Mouse (Mus musculus): ENCODE data around the gene Grin2b.

The Grin2b gene

GRCm38 (mm10) chr6:136011038-136011311, 162.3 kb downstream of the Grin2b start:
- in situ Hi-C loops (cut with MboI; ENCODE audit: low sequenced_read_pairs), result no loop called here

GRCm38 (mm10) chr6:136010290-136011037, 162.8 kb downstream of the Grin2b start:
- in situ Hi-C loops (cut with MboI; ENCODE audit: low sequenced_read_pairs), result no loop called here

GRCm38 (mm10) chr6:136008120-136008519, 165.2 kb downstream of the Grin2b start:
- in situ Hi-C loops (cut with MboI; ENCODE audit: low sequenced_read_pairs), result no loop called here

GRCm38 (mm10) chr6:135994691-135995090, 178.6 kb downstream of the Grin2b start:
- in situ Hi-C loops (cut with MboI; ENCODE audit: low sequenced_read_pairs), result no loop called here

- in situ Hi-C loops (cut with MboI; ENCODE audit: low sequenced_read_pairs), result no loop called here
Observed at GRCm38 (mm10) chr6:135993897-135994296, 179.4 kb downstream of the Grin2b start.

GRCm38 (mm10) chr6:135993378-135993777, 179.9 kb downstream of the Grin2b start:
- in situ Hi-C loops (cut with MboI; ENCODE audit: low sequenced_read_pairs), result no loop called here

GRCm38 (mm10) chr6:135976106-135976505, 197.2 kb downstream of the Grin2b start:
- in situ Hi-C loops (cut with MboI; ENCODE audit: low sequenced_read_pairs), result no loop called here

GRCm38 (mm10) chr6:135972481-135972880, 200.8 kb downstream of the Grin2b start:
- in situ Hi-C loops (cut with MboI; ENCODE audit: low sequenced_read_pairs), result no loop called here

GRCm38 (mm10) chr6:135971481-135971880, 201.8 kb downstream of the Grin2b start:
- in situ Hi-C loops (cut with MboI; ENCODE audit: low sequenced_read_pairs), result no loop called here

- in situ Hi-C loops (cut with MboI; ENCODE audit: low sequenced_read_pairs), result no loop called here
Observed at GRCm38 (mm10) chr6:135970716-135971318, 202.5 kb downstream of the Grin2b start.

- in situ Hi-C loops (cut with MboI; ENCODE audit: low sequenced_read_pairs), result no loop called here
Observed at GRCm38 (mm10) chr6:135961766-135962165, 211.5 kb downstream of the Grin2b start.

- in situ Hi-C loops (cut with MboI; ENCODE audit: low sequenced_read_pairs), result no loop called here
Observed at GRCm38 (mm10) chr6:135959629-135960028, 213.7 kb downstream of the Grin2b start.

GRCm38 (mm10) chr6:135951666-135952065, 221.6 kb downstream of the Grin2b start:
- in situ Hi-C loops (cut with MboI; ENCODE audit: low sequenced_read_pairs), result no loop called here

- in situ Hi-C loops (cut with MboI; ENCODE audit: low sequenced_read_pairs), result no loop called here
Observed at GRCm38 (mm10) chr6:135945511-135945910, 227.8 kb downstream of the Grin2b start.

- in situ Hi-C loops (cut with MboI; ENCODE audit: low sequenced_read_pairs), result no loop called here
Observed at GRCm38 (mm10) chr6:135944358-135944757, 229.0 kb downstream of the Grin2b start.

GRCm38 (mm10) chr6:135943121-135943617, 230.1 kb downstream of the Grin2b start:
- in situ Hi-C loops (cut with MboI; ENCODE audit: low sequenced_read_pairs), result no loop called here

GRCm38 (mm10) chr6:135932924-135933323, 240.4 kb downstream of the Grin2b start:
- in situ Hi-C loops (cut with MboI; ENCODE audit: low sequenced_read_pairs), result no loop called here

GRCm38 (mm10) chr6:135932400-135932920, 240.9 kb downstream of the Grin2b start:
- in situ Hi-C loops (cut with MboI; ENCODE audit: low sequenced_read_pairs), result no loop called here

- in situ Hi-C loops (cut with MboI; ENCODE audit: low sequenced_read_pairs), result no loop called here
Observed at GRCm38 (mm10) chr6:135917676-135918075, 255.6 kb downstream of the Grin2b start.

GRCm38 (mm10) chr6:135914608-135915007, 258.7 kb downstream of the Grin2b start:
- in situ Hi-C loops (cut with MboI; ENCODE audit: low sequenced_read_pairs), result no loop called here

GRCm38 (mm10) chr6:135912114-135912513, 261.2 kb downstream of the Grin2b start:
- in situ Hi-C loops (cut with MboI; ENCODE audit: low sequenced_read_pairs), result no loop called here

GRCm38 (mm10) chr6:135911131-135911530, 262.2 kb downstream of the Grin2b start:
- in situ Hi-C loops (cut with MboI; ENCODE audit: low sequenced_read_pairs), result no loop called here
